In genomic region chr17:49231287-49231686, GRCm38 (mm10) we compare ENCODE assay signal across 14 mouse cellular contexts.
DNase-seq lines count a peak whose midpoint lies in the region; ATAC-seq and TF ChIP-seq lines count a peak whose summit lies in the region.
"Had no signal": no experiment of that assay in that cellular context is flagged by ENCODE, and none has a peak within 500 bp of the region (broad histone marks: within the 10 kb centered on the region; RNA-seq: fewer than 3 reads in every experiment).

No protein-coding gene starts in this region.

- no peak for DNase-seq in heart, adult 9 months (ENCODE audit: low spot score in 2 of 2)
- peak; percentile 88 for DNase-seq in brain, embryonic 14.5 days (ENCODE audit: low read depth)
- peak; percentile 73 for DNase-seq in forebrain, embryonic 14.5 days (ENCODE audit: low spot score)
- no peak for DNase-seq in limb, embryonic 10.5 days (ENCODE audit: low spot score)
- DNase-seq in c-Kit-positive CD71-positive TER-119-positive erythroid progenitor cells, embryonic 14.5 days (ENCODE audit: low spot score) = no peak
- no peak for DNase-seq in adrenal gland, postnatal 10 days
- DNase-seq in frontal cortex, postnatal 10 days (ENCODE audit: low spot score in 2 of 2) = no peak
- DNase-seq: B cell, adult 2 months; kidney, adult 8-10 months; lung, postnatal 10 days had no signal

- peaks cover 31% of the 10 kb centered on the region for H3K4me1 ChIP-seq in heart, embryonic 13.5 days
- peaks cover 11% of the 10 kb centered on the region for H3K4me1 ChIP-seq in forebrain, embryonic 14.5 days (ENCODE audit: control insufficient read depth, insufficient read depth, low read length)
- peaks cover 26% of the 10 kb centered on the region for H3K4me1 ChIP-seq in limb, embryonic 10.5 days

- no peak overlapping the region for H3K4me3 ChIP-seq in heart, embryonic 13.5 days
- no peak overlapping the region for H3K4me3 ChIP-seq in forebrain, embryonic 14.5 days (ENCODE audit: low read depth, low read length)
- no peak overlapping the region for H3K4me3 ChIP-seq in limb, embryonic 10.5 days
- H3K4me3 ChIP-seq: limb, embryonic 13.5 days; neural tube, embryonic 12.5 days had no signal

- no peaks in the 10 kb centered on the region for H3K9me3 ChIP-seq in heart, embryonic 13.5 days
- H3K9me3 ChIP-seq in forebrain, embryonic 14.5 days (replicated peaks; ENCODE audit: control insufficient read depth, low read length) = no peaks in the 10 kb centered on the region
- H3K9me3 ChIP-seq in limb, embryonic 10.5 days (replicated peaks) = no peaks in the 10 kb centered on the region
- H3K9me3 ChIP-seq: limb, embryonic 13.5 days; neural tube, embryonic 12.5 days had no signal

- ATAC-seq in heart, embryonic 13.5 days (ENCODE audit: extremely low read depth, insufficient number of reproducible peaks, low FRiP score, low TSS enrichment) = no peak
- peak; percentile 70 for ATAC-seq in forebrain, embryonic 14.5 days
- ATAC-seq: Patski had no signal

- peak overlapping the region; percentile 62 for H3K27ac ChIP-seq in heart, embryonic 13.5 days (replicated peaks)
- peak overlapping the region; percentile 2; the same call in 1 of the 2 replicates for H3K27ac ChIP-seq in forebrain, embryonic 14.5 days (ENCODE audit: low read depth, low read length)
- H3K27ac ChIP-seq in limb, embryonic 10.5 days = peak overlapping the region; percentile 75
- H3K27ac ChIP-seq: limb, embryonic 13.5 days; neural tube, embryonic 12.5 days had no signal

- peaks cover 4% of the 10 kb centered on the region for H3K27me3 ChIP-seq in heart, embryonic 13.5 days (replicated peaks)
- H3K27me3 ChIP-seq in forebrain, embryonic 14.5 days (replicated peaks; ENCODE audit: control insufficient read depth, insufficient read depth, low read length) = no peaks in the 10 kb centered on the region
- H3K27me3 ChIP-seq in limb, embryonic 10.5 days (ENCODE audit: low read depth, poor library complexity, severe bottlenecking) = no peaks in the 10 kb centered on the region
- H3K27me3 ChIP-seq: limb, embryonic 13.5 days; neural tube, embryonic 12.5 days; Patski had no signal

- H3K36me3 ChIP-seq in heart, embryonic 13.5 days = no peaks in the 10 kb centered on the region
- H3K36me3 ChIP-seq in forebrain, embryonic 14.5 days (ENCODE audit: control insufficient read depth, insufficient read depth, low read length) = no peaks in the 10 kb centered on the region
- no peaks in the 10 kb centered on the region for H3K36me3 ChIP-seq in limb, embryonic 10.5 days
- H3K36me3 ChIP-seq: limb, embryonic 13.5 days; neural tube, embryonic 12.5 days had no signal

- TF ChIP-seq CTCF in brain, embryonic 14.5 days (IDR thresholded peaks at IDR 0.05; ENCODE audit: borderline replicate concordance, extremely low read depth, insufficient read depth, insufficient read length) = no peak

- no peak overlapping the region for H3K4me2 ChIP-seq in heart, embryonic 13.5 days
- no peak overlapping the region for H3K4me2 ChIP-seq in forebrain, embryonic 14.5 days (ENCODE audit: low read length)
- H3K4me2 ChIP-seq: limb, embryonic 13.5 days; neural tube, embryonic 12.5 days had no signal

- 71% methylated on average over 3 of the region's 3 CpGs for WGBS in heart, embryonic 13.5 days
- 2% methylated on average over 3 of the region's 3 CpGs for WGBS in forebrain, embryonic 14.5 days
- WGBS in limb, embryonic 10.5 days = 47% methylated on average over 3 of the region's 3 CpGs

- TF ChIP-seq POLR2A in brain, embryonic 14.5 days (IDR thresholded peaks at IDR 0.05; ENCODE audit: borderline replicate concordance, extremely low read depth, insufficient read depth, insufficient read length, poor library complexity, severe bottlenecking) = no peak

- no peak overlapping the region for H3K9ac ChIP-seq in heart, embryonic 13.5 days
- no peak overlapping the region for H3K9ac ChIP-seq in forebrain, embryonic 14.5 days (ENCODE audit: low read length)
- H3K9ac ChIP-seq: limb, embryonic 13.5 days; neural tube, embryonic 12.5 days had no signal

Comparison
In these comparisons a context has a peak if more than half of its experiments do, and no peak if none do; other contexts are left out.
1. H3K27ac ChIP-seq: peak in every context shown above with its lines; median percentile 75 in limb, embryonic 10.5 days; 62 in heart, embryonic 13.5 days; 2 in forebrain, embryonic 14.5 days.
2. DNase-seq: peak in brain, embryonic 14.5 days (single experiment) and forebrain, embryonic 14.5 days (single experiment); none in heart, adult 9 months (0 of 2), limb, embryonic 10.5 days (single experiment), c-Kit-positive CD71-positive TER-119-positive erythroid progenitor cells, embryonic 14.5 days (single experiment), adrenal gland, postnatal 10 days (single experiment) and frontal cortex, postnatal 10 days (0 of 2).